Mouse (Mus musculus): ENCODE results near the gene Spag9. TPM values are rescaled to one million over a fixed set of nuclear protein-coding genes. Genes with fewer than 3 reads are reported as not detected.

Gene Spag9
- total and polyA plus RNA-seq, 3 experiments, result 21.0 to 32.1 (median 22.6) TPM

- no peak for DNase-seq (ENCODE audit: extremely low read depth)
- Histone ChIP-seq H3K27me3 (replicated peaks) (no peaks in the 10 kb centered on the region), H3K4me1 (ENCODE audit: control insufficient read depth in 1 of 2, insufficient read depth in 2 of 2) (peaks cover 0 to 16% of the 10 kb centered on the region in 2 experiments; a peak in 2 of 4 replicates), H3K36me3 (replicated peaks in 1 of 2; ENCODE audit: control insufficient read depth in 1 of 2, insufficient read depth in 1 of 2, low read length in 1 of 2) (peaks cover 7 to 33% of the 10 kb centered on the region in 2 experiments), H3K79me2 (replicated peaks; ENCODE audit: control insufficient read depth, extremely low read depth, insufficient read depth, poor library complexity, severe bottlenecking) (peaks cover 8% of the 10 kb centered on the region), H3K4me2 (ENCODE audit: insufficient read depth, low read depth, poor library complexity, severe bottlenecking) (no peak overlapping the region), H3K9me3 (replicated peaks; ENCODE audit: low read length) (peaks cover 4% of the 10 kb centered on the region), H3K9ac (ENCODE audit: insufficient read depth, low read depth) (no peak overlapping the region), H3K27ac (ENCODE audit: insufficient read depth, low read depth) (no peak overlapping the region), H3K4me3 (replicated peaks in 1 of 3; ENCODE audit: low read depth in 2 of 3, low read length in 2 of 3, poor library complexity in 1 of 3) (no peak overlapping the region)
- no peak for TF ChIP-seq MXI1 (IDR thresholded peaks at IDR 0.05; ENCODE audit: low read depth, low read length)
- TF ChIP-seq USF1 (IDR thresholded peaks at IDR 0.05; ENCODE audit: low read depth, low read length), result no peak
- no peak for TF ChIP-seq PAX5 (IDR thresholded peaks at IDR 0.05; ENCODE audit: low read length)
- TF ChIP-seq MEF2A (IDR thresholded peaks at IDR 0.05; ENCODE audit: borderline replicate concordance, low read depth, low read length), result no peak
- no peak for TF ChIP-seq MAFK (IDR thresholded peaks at IDR 0.05; ENCODE audit: insufficient replicate concordance, low read length)
- no peak for TF ChIP-seq BHLHE40 (IDR thresholded peaks at IDR 0.05; ENCODE audit: low read depth, low read length)
- TF ChIP-seq JUND (conservative IDR thresholded peaks at IDR 0.05; ENCODE audit: low read depth, low read length), result no peak
- TF ChIP-seq CTCF (conservative IDR thresholded peaks at IDR 0.05 in 1 of 2, IDR thresholded peaks at IDR 0.05 in 1 of 2; ENCODE audit: low read depth in 2 of 2, low read length in 2 of 2), result no peak
- no peak for TF ChIP-seq MYC (IDR thresholded peaks at IDR 0.05; ENCODE audit: low read depth, low read length)
- TF ChIP-seq SIN3A (IDR thresholded peaks at IDR 0.05; ENCODE audit: low read length), result no peak
- no peak for TF ChIP-seq E2F4 (IDR thresholded peaks at IDR 0.05; ENCODE audit: insufficient replicate concordance, low read depth, low read length)
- no peak for TF ChIP-seq HCFC1 (IDR thresholded peaks at IDR 0.05; ENCODE audit: low read depth, low read length)
- TF ChIP-seq ZC3H11A (IDR thresholded peaks at IDR 0.05; ENCODE audit: low read depth, low read length), result no peak
- TF ChIP-seq RAD21 (IDR thresholded peaks at IDR 0.05; ENCODE audit: low read depth, low read length), result no peak
- no peak for TF ChIP-seq USF2 (conservative IDR thresholded peaks at IDR 0.05; ENCODE audit: low read depth, low read length)
- in situ Hi-C loops (cut with MboI; ENCODE audit: low pct_ligation_motif_present, low pct_unique_long_range_greater_than_20kb, low sequenced_read_pairs), result no loop called here
- dilution Hi-C loops (cut with MboI; ENCODE audit: extremely low pct_ligation_motif_present, extremely low pct_unique_long_range_greater_than_20kb, low sequenced_read_pairs), result no loop called here
These were observed 23.2 kb downstream of the Spag9 start for GRCm38 (mm10) chr11:94019091-94019490.

GRCm38 (mm10) chr11:94020403-94020802 is 24.5 kb downstream of the Spag9 start:
- dilution Hi-C loops (cut with MboI; ENCODE audit: extremely low pct_ligation_motif_present, extremely low pct_unique_long_range_greater_than_20kb, low sequenced_read_pairs), result no loop called here
- in situ Hi-C loops (cut with MboI; ENCODE audit: low pct_ligation_motif_present, low pct_unique_long_range_greater_than_20kb, low sequenced_read_pairs), result no loop called here
- H3K4me2 ChIP-seq (ENCODE audit: insufficient read depth, low read depth, poor library complexity, severe bottlenecking), result no peak overlapping the region
- H3K4me3 ChIP-seq (replicated peaks in 1 of 3; ENCODE audit: low read depth in 2 of 3, low read length in 2 of 3, poor library complexity in 1 of 3), result no peak overlapping the region
- peaks cover 11% of the 10 kb centered on the region for H3K79me2 ChIP-seq (replicated peaks; ENCODE audit: control insufficient read depth, extremely low read depth, insufficient read depth, poor library complexity, severe bottlenecking)
- no peak for TF ChIP-seq E2F4 (IDR thresholded peaks at IDR 0.05; ENCODE audit: insufficient replicate concordance, low read depth, low read length)
- peaks cover 0 to 16% of the 10 kb centered on the region in 2 experiments; a peak in 2 of 4 replicates for H3K4me1 ChIP-seq (ENCODE audit: control insufficient read depth in 1 of 2, insufficient read depth in 2 of 2)
- no peaks in the 10 kb centered on the region for H3K27me3 ChIP-seq (replicated peaks)
- no peak overlapping the region for H3K9ac ChIP-seq (ENCODE audit: insufficient read depth, low read depth)
- H3K36me3 ChIP-seq (replicated peaks in 1 of 2; ENCODE audit: control insufficient read depth in 1 of 2, insufficient read depth in 1 of 2, low read length in 1 of 2), result peaks cover 7 to 34% of the 10 kb centered on the region in 2 experiments
- peaks cover 4% of the 10 kb centered on the region for H3K9me3 ChIP-seq (replicated peaks; ENCODE audit: low read length)
- DNase-seq (ENCODE audit: extremely low read depth), result no peak
- H3K27ac ChIP-seq (ENCODE audit: insufficient read depth, low read depth), result no peak overlapping the region

Data from CH12.LX (cell line).